Mouse (Mus musculus) cortical plate, adult 2 months (tissue): ENCODE measurements at regions not wholly inside any gene's neighbourhood (a gene's known extent, or its start where the extent isn't known, plus 50 kb on each side); places are given as distances from the start of the nearest gene placed in this dataset.

Experiments used
- CTCF ChIP-seq: fragments of 200-500 bp; IDR thresholded peaks from 2 replicates; pipeline ENCODE4 v1.5.1; 2011; ENCODE audit warnings: mild to moderate bottlenecking, control low read depth, low read length; ENCODE audit not compliant: insufficient read depth; ENCODE audit errors: extremely low read depth
- POLR2A ChIP-seq: fragments of 200-500 bp; IDR thresholded peaks from 2 replicates; pipeline ENCODE4 v1.6.1; 2011; ENCODE audit warnings: mild to moderate bottlenecking, low read length, control low read depth; ENCODE audit not compliant: insufficient read depth; ENCODE audit errors: extremely low read depth

- TF ChIP-seq POLR2A (no peak), CTCF (no peak)
These were observed 339.0 kb downstream of the Agtpbp1 start for GRCm38 (mm10) chr13:59246070-59246469.
